Mouse (Mus musculus): ENCODE measurements around the gene Lexm. TPM values are rescaled to one million over a fixed set of nuclear protein-coding genes. Genes with fewer than 3 reads are reported as not detected.
A peak's percentile ranks its signal among the peaks of the same experiment; 100 is the strongest.

The Lexm gene
- polyA plus RNA-seq, 1 experiment from 2014 or later = not detected

- Histone ChIP-seq H3K9ac (ENCODE audit: low read depth, low read length) (no peak overlapping the region), H3K27ac (ENCODE audit: low read depth, low read length) (peak overlapping the region; percentile 74)
- WGBS = 29% methylated on average over 14 of the region's 14 CpGs
These were observed 13.5 kb upstream of the Lexm start for GRCm38 (mm10) chr4:106630333-106631220.

GRCm38 (mm10) chr4:106629374-106629773, 12.3 kb upstream of the Lexm start:
- Histone ChIP-seq H3K27ac (ENCODE audit: low read depth, low read length) (peak overlapping the region; percentile 74), H3K9ac (ENCODE audit: low read depth, low read length) (no peak overlapping the region), H3K27me3 (replicated peaks; ENCODE audit: control insufficient read depth, insufficient read depth, low read length) (no peaks in the 10 kb centered on the region), H3K4me1 (replicated peaks; ENCODE audit: control insufficient read depth, insufficient read depth, low read length) (peaks cover 9% of the 10 kb centered on the region), H3K36me3 (ENCODE audit: control insufficient read depth, insufficient read depth) (no peaks in the 10 kb centered on the region), H3K9me3 (ENCODE audit: control insufficient read depth) (no peaks in the 10 kb centered on the region), H3K4me2 (replicated peaks; ENCODE audit: low read depth) (0 out of 2 replicates have a peak overlapping the region, but pooled peaks have one; percentile 13), H3K4me3 (ENCODE audit: low read depth, low read length) (no peak overlapping the region)
- TF ChIP-seq CTCF (IDR thresholded peaks at IDR 0.05; ENCODE audit: low read depth) = no peak
- ATAC-seq = peak; percentile 51
- WGBS = 25% methylated on average over 5 of the region's 5 CpGs

More at GRCm38 (mm10) chr4:106630333-106631220, 13.5 kb upstream of the Lexm start:
- Histone ChIP-seq H3K4me2 (replicated peaks; ENCODE audit: low read depth) (no peak overlapping the region), H3K4me3 (ENCODE audit: low read depth, low read length) (no peak overlapping the region), H3K9me3 (ENCODE audit: control insufficient read depth) (no peaks in the 10 kb centered on the region), H3K36me3 (ENCODE audit: control insufficient read depth, insufficient read depth) (no peaks in the 10 kb centered on the region; the same call in 1 of the 2 replicates), H3K4me1 (replicated peaks; ENCODE audit: control insufficient read depth, insufficient read depth, low read length) (peaks cover 6% of the 10 kb centered on the region), H3K27me3 (replicated peaks; ENCODE audit: control insufficient read depth, insufficient read depth, low read length) (no peaks in the 10 kb centered on the region)
- ATAC-seq = no peak
- TF ChIP-seq CTCF (IDR thresholded peaks at IDR 0.05; ENCODE audit: low read depth) = peak; percentile 87

- Histone ChIP-seq H3K4me3 (ENCODE audit: low read depth, low read length) (no peak overlapping the region), H3K36me3 (ENCODE audit: control insufficient read depth, insufficient read depth) (no peaks in the 10 kb centered on the region), H3K9ac (ENCODE audit: low read depth, low read length) (no peak overlapping the region), H3K4me2 (replicated peaks; ENCODE audit: low read depth) (0 out of 2 replicates have a peak overlapping the region, but pooled peaks have one; percentile 13), H3K27ac (ENCODE audit: low read depth, low read length) (peak overlapping the region; percentile 74), H3K4me1 (replicated peaks; ENCODE audit: control insufficient read depth, insufficient read depth, low read length) (peaks cover 9% of the 10 kb centered on the region), H3K27me3 (replicated peaks; ENCODE audit: control insufficient read depth, insufficient read depth, low read length) (no peaks in the 10 kb centered on the region), H3K9me3 (ENCODE audit: control insufficient read depth) (no peaks in the 10 kb centered on the region)
- 14% methylated on average over 9 of the region's 9 CpGs for WGBS
- TF ChIP-seq CTCF (IDR thresholded peaks at IDR 0.05; ENCODE audit: low read depth) = no peak
- ATAC-seq = peak; percentile 94
These were observed 11.8 kb upstream of the Lexm start for GRCm38 (mm10) chr4:106628650-106629360.

DNA sequence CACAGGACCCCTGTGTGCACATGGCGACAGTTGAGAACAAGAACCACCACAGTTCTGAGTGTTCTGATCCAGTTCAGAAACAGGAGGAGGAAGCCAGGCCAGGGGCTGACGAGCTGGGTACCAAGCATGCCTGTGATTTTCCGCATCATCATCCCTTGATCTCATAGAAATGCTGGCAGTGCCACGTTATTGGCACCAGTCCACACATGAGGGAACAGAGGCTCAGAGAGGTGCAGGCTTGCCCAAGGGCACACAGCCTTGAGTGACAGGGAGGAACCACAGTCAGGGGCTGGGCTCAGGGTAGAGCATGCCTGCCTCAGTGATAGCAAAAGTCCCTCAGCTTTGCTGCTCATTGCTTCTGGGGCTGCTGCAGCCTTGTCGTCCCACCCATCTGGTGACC, 10.8 kb upstream of the Lexm start:
- 86% methylated on average over 5 of the region's 5 CpGs for WGBS

GRCm38 (mm10) chr4:106624271-106624670, 7.2 kb upstream of the Lexm start:
- Histone ChIP-seq H3K9ac (ENCODE audit: low read depth, low read length) (0 out of 2 replicates have a peak overlapping the region, but pooled peaks have one; percentile 46), H3K4me1 (replicated peaks; ENCODE audit: control insufficient read depth, insufficient read depth, low read length) (peaks cover 3% of the 10 kb centered on the region; the same call in 1 of the 2 replicates), H3K4me3 (ENCODE audit: low read depth, low read length) (peak overlapping the region; percentile 52), H3K27me3 (replicated peaks; ENCODE audit: control insufficient read depth, insufficient read depth, low read length) (no peaks in the 10 kb centered on the region), H3K27ac (ENCODE audit: low read depth, low read length) (peak overlapping the region; percentile 28; the same call in 1 of the 2 replicates), H3K36me3 (ENCODE audit: control insufficient read depth, insufficient read depth) (no peaks in the 10 kb centered on the region), H3K4me2 (replicated peaks; ENCODE audit: low read depth) (peak overlapping the region; percentile 74), H3K9me3 (ENCODE audit: control insufficient read depth) (no peaks in the 10 kb centered on the region)
- ATAC-seq = no peak
- TF ChIP-seq CTCF (IDR thresholded peaks at IDR 0.05; ENCODE audit: low read depth) = no peak
- 80% methylated on average over 10 of the region's 10 CpGs for WGBS

More for the DNA sequence above, 10.8 kb upstream of the Lexm start:
- Histone ChIP-seq H3K36me3 (ENCODE audit: control insufficient read depth, insufficient read depth) (no peaks in the 10 kb centered on the region), H3K27me3 (replicated peaks; ENCODE audit: control insufficient read depth, insufficient read depth, low read length) (no peaks in the 10 kb centered on the region), H3K4me2 (replicated peaks; ENCODE audit: low read depth) (no peak overlapping the region), H3K4me3 (ENCODE audit: low read depth, low read length) (no peak overlapping the region), H3K9me3 (ENCODE audit: control insufficient read depth) (no peaks in the 10 kb centered on the region), H3K27ac (ENCODE audit: low read depth, low read length) (no peak overlapping the region), H3K9ac (ENCODE audit: low read depth, low read length) (no peak overlapping the region), H3K4me1 (replicated peaks; ENCODE audit: control insufficient read depth, insufficient read depth, low read length) (peaks cover 9% of the 10 kb centered on the region)
- no peak for TF ChIP-seq CTCF (IDR thresholded peaks at IDR 0.05; ENCODE audit: low read depth)
- no peak for ATAC-seq

GRCm38 (mm10) chr4:106622712-106623111, 5.7 kb upstream of the Lexm start:
- H3K4me1 ChIP-seq (replicated peaks; ENCODE audit: control insufficient read depth, insufficient read depth, low read length) = 0 out of 2 replicates have a peak, but pooled peaks cover 6% of the 10 kb centered on the region
- peak overlapping the region; percentile 97 for H3K27ac ChIP-seq (ENCODE audit: low read depth, low read length)
- TF ChIP-seq CTCF (IDR thresholded peaks at IDR 0.05; ENCODE audit: low read depth) = no peak
- H3K36me3 ChIP-seq (ENCODE audit: control insufficient read depth, insufficient read depth) = no peaks in the 10 kb centered on the region
- ATAC-seq = no peak
- peak overlapping the region; percentile 74 for H3K4me2 ChIP-seq (replicated peaks; ENCODE audit: low read depth)
- H3K4me3 ChIP-seq (ENCODE audit: low read depth, low read length) = peak overlapping the region; percentile 52
- WGBS = 41% methylated on average over 24 of the region's 28 CpGs
- no peaks in the 10 kb centered on the region for H3K27me3 ChIP-seq (replicated peaks; ENCODE audit: control insufficient read depth, insufficient read depth, low read length)
- H3K9me3 ChIP-seq (ENCODE audit: control insufficient read depth) = no peaks in the 10 kb centered on the region
- peak overlapping the region; percentile 63 for H3K9ac ChIP-seq (ENCODE audit: low read depth, low read length)

All from intestine, postnatal 0 days (tissue).